Mouse (Mus musculus) layer of hippocampus, postnatal 25 days (tissue): ENCODE data around the gene Engase. TPM values are rescaled to one million over a fixed set of nuclear protein-coding genes. Genes with fewer than 3 reads are reported as not detected.

ENCODE experiments used
- DNase-seq, 2 experiments: peaks; one replicate each; pipeline ENCODE4 v3.0.0; 2022; ENCODE audit warnings: mixed read lengths in 2 of 2, low spot score in 1 of 2; ENCODE audit errors: extremely low spot score in 1 of 2
- total RNA-seq, 2 experiments: library from RNA; stranded (reverse); gene quantifications; 2 replicates each; pipeline ENCODE4 v1.2.3; 2021

Gene Engase
- total RNA-seq, 2 experiments from 2014 or later, result 12.3 to 14.1 TPM

DNA sequence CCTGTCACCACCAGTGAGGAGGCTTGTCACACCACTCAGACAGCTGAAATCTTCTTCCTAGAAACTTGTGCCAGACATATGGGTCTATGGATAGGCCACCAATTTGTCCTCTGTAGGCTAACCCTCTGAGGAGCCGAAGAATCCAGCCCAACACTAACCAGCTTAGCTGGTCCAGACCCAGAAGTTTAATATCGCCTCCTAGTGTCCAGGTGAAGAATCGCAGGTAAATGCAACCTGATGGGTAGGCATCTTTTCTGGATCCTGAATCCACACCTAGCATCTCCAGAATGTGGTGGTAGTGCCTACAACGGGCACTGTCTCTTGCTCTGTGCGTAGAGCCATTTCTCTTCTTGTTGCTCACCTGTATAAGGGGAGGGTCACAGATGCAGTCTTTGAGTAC is 43.6 kb downstream of the Engase start:
- DNase-seq, result no peak

GRCm38 (mm10) chr11:118520932-118521331 is 44.3 kb downstream of the Engase start:
- DNase-seq, result no peak

GRCm38 (mm10) chr11:118523496-118524145 is 47.0 kb downstream of the Engase start:
- DNase-seq, result no peak

DNA sequence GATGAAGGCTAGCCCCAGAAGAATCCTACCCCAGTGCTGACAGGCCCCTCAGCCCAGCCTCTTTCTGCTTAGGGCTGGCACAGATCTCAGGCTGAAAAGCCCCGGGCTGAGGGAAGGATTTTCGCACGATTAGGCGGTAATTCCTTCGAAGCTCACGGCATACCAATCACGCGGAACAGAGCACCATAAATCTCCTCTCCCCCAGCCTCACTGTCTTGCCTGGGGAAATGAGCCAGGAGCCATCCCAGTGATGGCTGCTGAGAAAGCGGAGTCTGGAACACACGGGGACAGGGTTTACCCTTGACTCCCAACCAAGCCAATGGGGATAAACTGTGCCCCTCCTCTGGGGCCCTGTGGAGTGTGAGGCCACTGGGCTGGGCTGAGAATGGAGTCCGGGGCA is 48.4 kb downstream of the Engase start:
- no peak for DNase-seq

DNA sequence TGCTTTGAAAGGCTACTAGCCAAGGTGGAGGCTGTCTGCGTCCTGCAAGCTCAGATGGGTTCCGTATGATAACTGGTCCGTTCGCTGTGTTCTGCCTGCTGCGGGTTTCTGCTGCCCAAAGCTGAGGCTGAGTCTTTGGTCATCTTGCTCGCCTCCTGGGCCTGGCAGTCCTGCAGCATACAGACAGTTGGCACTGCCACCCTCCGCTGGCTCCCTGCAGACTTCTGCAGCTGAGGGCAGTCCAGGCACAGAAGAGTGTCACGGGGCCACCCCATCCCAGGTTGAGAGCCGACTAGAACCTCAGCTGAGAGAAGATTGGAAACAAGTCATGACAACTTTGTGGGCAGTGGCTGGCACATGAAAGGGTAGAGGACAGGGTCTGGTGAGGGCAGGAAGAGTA is 52.1 kb downstream of the Engase start:
- no peak for DNase-seq

GRCm38 (mm10) chr11:118530313-118530712 is 53.7 kb downstream of the Engase start:
- no peak for DNase-seq

DNA sequence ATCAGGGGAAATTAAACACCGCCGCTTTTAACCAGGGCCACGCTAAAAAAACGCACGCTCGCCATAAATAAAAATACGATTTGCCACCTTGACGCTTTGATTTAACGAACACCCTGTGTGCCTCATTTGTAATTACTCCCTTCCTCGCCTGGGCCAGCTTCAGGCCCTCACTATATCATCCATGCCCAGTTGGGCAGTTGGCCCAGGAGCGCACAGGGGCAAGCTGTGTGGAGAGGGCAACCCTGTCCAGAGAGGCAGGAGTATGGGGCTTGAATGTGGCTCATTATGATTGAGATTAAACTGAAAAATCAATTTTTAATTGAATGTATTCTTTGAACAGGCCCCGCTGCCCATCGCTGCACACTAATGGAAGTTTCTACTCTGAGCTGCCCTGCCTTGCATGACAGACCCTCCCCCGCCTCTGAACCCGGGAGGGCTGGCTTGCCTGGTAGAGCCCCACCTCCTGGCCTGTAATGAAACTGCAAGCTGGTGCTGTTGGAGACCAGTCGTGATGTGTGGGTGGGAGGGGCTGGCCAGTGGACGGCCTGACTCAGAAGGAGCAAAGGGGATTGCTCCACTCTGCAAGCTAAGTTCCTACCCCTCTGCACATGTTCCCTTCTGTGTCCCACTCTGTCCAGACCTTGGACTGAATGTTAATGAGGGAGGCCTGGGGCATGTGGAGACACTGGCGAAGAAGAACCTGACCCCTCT is 57.9 kb downstream of the Engase start:
- peak in 1 of 2 experiments; percentile 50 for DNase-seq

- no peak for DNase-seq
Measured at GRCm38 (mm10) chr11:118538008-118538407, 61.4 kb downstream of the Engase start.

Other genes with a start within 250 kb of the Engase start
- gene Cyth1, start 228.2 kb upstream of the Engase start, total RNA-seq, result 10 to 100 TPM; 96.3 to 99.2 TPM
- 10 to 100 TPM; 20.3 to 26.7 TPM for gene Usp36, start 186.6 kb upstream of the Engase start, total RNA-seq
- under 1 TPM; 0.57 to 0.99 TPM for gene Cep295nl, start 134.3 kb upstream of the Engase start, total RNA-seq
- gene Timp2, start 121.1 kb upstream of the Engase start, total RNA-seq, result 100 to 1,000 TPM; 183 to 222 TPM
- 10 to 100 TPM; 13.5 to 14.2 TPM for gene Lgals3bp, start 74.7 kb upstream of the Engase start, total RNA-seq
- gene Cant1, start 57.7 kb upstream of the Engase start, total RNA-seq, result 10 to 100 TPM; 38.7 to 39.0 TPM
- gene C1qtnf1, start 48.6 kb upstream of the Engase start, total RNA-seq, result 1 to 10 TPM; 2.7 to 3.2 TPM